Mouse (Mus musculus): ENCODE results near the gene Gpr1. TPM values are rescaled to one million over a fixed set of nuclear protein-coding genes. Genes with fewer than 3 reads are reported as not detected.
"Not testable (repeated sequence)": the region's sequence is repeated elsewhere in the genome, so short reads cannot be mapped to it uniquely, and the experiment has no call there.

The Gpr1 gene
- total and polyA plus RNA-seq, 2 experiments from 2014 or later, result 0.48 to 1.2 TPM

DNA sequence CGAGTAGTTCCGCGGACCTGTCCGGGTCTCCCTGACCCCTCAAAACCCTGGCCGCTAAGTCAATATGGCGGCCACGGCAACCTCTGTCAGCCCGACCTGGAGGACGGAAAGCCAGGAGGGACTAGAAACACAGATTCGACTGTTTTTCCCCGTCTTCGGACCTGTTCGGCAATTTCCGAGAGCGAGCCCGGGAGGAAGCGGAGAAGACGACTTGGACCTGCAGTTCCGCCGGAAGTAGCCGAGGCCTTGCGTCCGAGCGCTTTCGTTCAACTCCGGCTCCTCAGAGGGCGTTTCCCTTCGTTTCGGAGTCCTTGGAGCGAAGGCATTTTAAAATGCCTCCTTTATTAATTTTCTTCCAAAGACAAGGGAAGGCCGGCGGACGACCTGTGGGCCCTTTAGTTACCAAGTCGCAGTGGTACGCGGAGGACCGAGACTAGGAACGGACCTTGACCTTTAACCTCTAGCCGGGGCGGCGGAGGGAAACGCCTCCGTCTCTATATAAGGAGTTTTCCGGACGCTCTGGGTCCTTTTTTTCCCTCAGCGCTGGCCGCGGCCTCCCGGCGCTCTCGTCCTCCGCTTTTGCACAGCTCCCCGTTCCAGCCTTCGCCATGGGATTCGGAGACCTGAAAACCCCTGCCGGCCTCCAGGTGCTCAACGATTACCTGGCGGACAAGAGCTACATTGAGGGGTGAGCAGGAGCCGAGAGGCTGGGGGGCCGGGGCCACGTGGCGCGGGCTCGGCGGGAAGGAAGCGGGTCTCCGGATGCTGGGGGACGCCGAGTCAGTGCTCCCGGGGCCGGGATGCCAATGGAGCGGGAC, 37.5 kb downstream of the Gpr1 start, which contains the start of the genes Eef1b2 and Ndufs1:
Gene Eef1b2 (plus strand): TSS at position 222 of the 818 bp plus-strand sequence.
Gene Ndufs1 (minus strand): TSS at position 230 of the 818 bp plus-strand sequence.
- peaks cover 20% of the 10 kb centered on the region for H3K36me3 ChIP-seq (ENCODE audit: insufficient read depth, low read length)

DNA sequence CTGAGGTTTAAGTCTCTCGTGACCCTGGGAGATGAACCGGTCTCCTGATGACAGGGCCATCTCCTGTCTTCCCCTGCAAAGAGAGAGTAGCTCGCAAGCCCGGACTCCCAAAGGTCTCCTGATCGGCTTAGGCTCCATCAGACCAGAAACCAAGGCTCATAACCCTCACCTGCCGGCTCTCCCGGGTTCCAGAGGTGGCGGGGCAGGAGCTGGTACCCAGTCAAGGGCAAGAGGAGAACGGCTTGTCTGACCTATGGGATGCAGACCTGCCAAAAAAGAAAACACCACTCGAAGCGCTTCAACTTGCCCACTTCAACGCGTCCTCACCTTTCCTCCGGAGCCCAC, 38.1 kb downstream of the Gpr1 start:
- Histone ChIP-seq H3K4me2 (ENCODE audit: low read depth, low read length) (peak overlapping the region; percentile 76), H3K27ac (peak overlapping the region; percentile 94), H3K27me3 (ENCODE audit: insufficient read depth, low read length) (no peaks in the 10 kb centered on the region), H3K36me3 (ENCODE audit: insufficient read depth, low read length) (peaks cover 23% of the 10 kb centered on the region), H3K9me3 (ENCODE audit: low read length) (no peaks in the 10 kb centered on the region), H3K4me3 (ENCODE audit: low read length) (peak overlapping the region; percentile 85), H3K9ac (replicated peaks; ENCODE audit: low read length) (peak overlapping the region; percentile 75), H3K4me1 (ENCODE audit: insufficient read depth, low read length) (peaks cover 6% of the 10 kb centered on the region)
- WGBS, result under 1% methylated on average over 14 of the region's 14 CpGs
- TF ChIP-seq CTCF (IDR thresholded peaks at IDR 0.05; ENCODE audit: low read depth), result no peak
- no peak for DNase-seq (ENCODE audit: low spot score)
- peak; percentile 59 for ATAC-seq

More for the DNA sequence above, 37.5 kb downstream of the Gpr1 start, which contains the start of the genes Eef1b2 and Ndufs1:
- H3K4me3 ChIP-seq (ENCODE audit: low read length), result peak within 1 kb of the TSS; percentile 85
- H3K4me2 ChIP-seq (ENCODE audit: low read depth, low read length), result peak within 1 kb of the TSS; percentile 76
- WGBS, result under 1% methylated on average over 72 of the region's 72 CpGs
- H3K27me3 ChIP-seq (ENCODE audit: insufficient read depth, low read length), result no peaks in the 10 kb centered on the region
- DNase-seq (ENCODE audit: low spot score) (peak; percentile 99), ATAC-seq (peak; percentile 94)
- H3K9ac ChIP-seq (replicated peaks; ENCODE audit: low read length), result peak within 1 kb of the TSS; percentile 75
- peak within 1 kb of the TSS; percentile 94 for H3K27ac ChIP-seq
- H3K4me1 ChIP-seq (ENCODE audit: insufficient read depth, low read length), result peaks cover 6% of the 10 kb centered on the region
- TF ChIP-seq CTCF (IDR thresholded peaks at IDR 0.05; ENCODE audit: low read depth), result 0 out of 2 replicates have a peak, but pooled peaks have one; percentile 18
- no peaks in the 10 kb centered on the region for H3K9me3 ChIP-seq (ENCODE audit: low read length)

DNA sequence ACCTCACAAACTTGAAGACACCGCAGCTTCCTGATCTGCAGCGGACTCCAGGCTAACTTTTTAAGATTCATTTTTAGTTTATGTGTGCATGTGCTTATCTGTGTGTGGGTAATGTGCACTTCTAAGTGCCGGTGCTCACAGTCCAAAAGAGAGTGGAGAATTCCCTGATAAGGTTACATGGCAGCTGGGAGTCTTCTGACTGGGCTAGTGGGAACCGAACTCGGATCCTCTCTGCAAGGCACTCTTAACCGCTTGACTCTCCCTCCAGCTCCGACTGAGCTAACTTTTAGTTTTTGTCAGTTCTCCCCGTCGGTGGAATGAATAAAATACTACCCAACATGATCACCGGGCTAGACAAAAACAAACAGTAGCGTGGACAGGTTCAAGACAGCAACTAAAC, 38.5 kb downstream of the Gpr1 start:
- WGBS, result 11% methylated on average over 11 of the region's 11 CpGs
- Histone ChIP-seq H3K9ac (replicated peaks; ENCODE audit: low read length) (peak overlapping the region; percentile 75), H3K27ac (peak overlapping the region; percentile 94), H3K4me1 (ENCODE audit: insufficient read depth, low read length) (peaks cover 6% of the 10 kb centered on the region), H3K36me3 (ENCODE audit: insufficient read depth, low read length) (peaks cover 23% of the 10 kb centered on the region), H3K4me2 (ENCODE audit: low read depth, low read length) (peak overlapping the region; percentile 76), H3K4me3 (ENCODE audit: low read length) (peak overlapping the region; percentile 85), H3K27me3 (ENCODE audit: insufficient read depth, low read length) (no peaks in the 10 kb centered on the region), H3K9me3 (ENCODE audit: low read length) (no peaks in the 10 kb centered on the region)
- ATAC-seq (no peak), DNase-seq (ENCODE audit: low spot score) (peak; percentile 27)
- TF ChIP-seq CTCF (IDR thresholded peaks at IDR 0.05; ENCODE audit: low read depth), result no peak

DNA sequence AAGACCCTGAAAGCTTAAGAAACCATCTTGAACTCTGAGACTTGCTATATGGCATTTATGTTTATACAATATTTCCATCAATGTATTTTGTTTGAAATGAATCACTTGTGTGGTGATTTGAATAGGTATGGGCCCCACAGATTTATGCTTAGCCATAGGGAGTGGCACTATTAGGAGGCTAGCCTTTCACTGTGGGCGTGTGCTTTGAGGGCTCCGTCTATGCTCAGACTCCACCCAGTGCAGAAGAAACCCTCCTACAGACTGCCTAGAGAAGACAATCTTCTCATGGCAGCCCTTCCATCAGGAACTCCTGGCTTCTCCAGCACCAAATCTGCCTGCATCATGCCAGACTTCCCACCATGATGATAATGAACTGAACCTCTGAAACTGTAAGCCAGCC, 45.7 kb downstream of the Gpr1 start:
- 86% methylated on average over 2 of the region's 2 CpGs for WGBS
- no peaks in the 10 kb centered on the region for H3K27me3 ChIP-seq (ENCODE audit: insufficient read depth, low read length)
- H3K36me3 ChIP-seq (ENCODE audit: insufficient read depth, low read length), result peaks cover 39% of the 10 kb centered on the region
- H3K4me1 ChIP-seq (ENCODE audit: insufficient read depth, low read length), result no peaks in the 10 kb centered on the region
- H3K4me2 ChIP-seq (ENCODE audit: low read depth, low read length), result no peak overlapping the region
- DNase-seq (ENCODE audit: low spot score) (no peak), ATAC-seq (no peak)
- H3K27ac ChIP-seq, result no peak overlapping the region
- H3K4me3 ChIP-seq (ENCODE audit: low read length), result no peak overlapping the region
- TF ChIP-seq CTCF (IDR thresholded peaks at IDR 0.05; ENCODE audit: low read depth), result no peak
- no peaks in the 10 kb centered on the region for H3K9me3 ChIP-seq (ENCODE audit: low read length)
- H3K9ac ChIP-seq (replicated peaks; ENCODE audit: low read length), result no peak overlapping the region

DNA sequence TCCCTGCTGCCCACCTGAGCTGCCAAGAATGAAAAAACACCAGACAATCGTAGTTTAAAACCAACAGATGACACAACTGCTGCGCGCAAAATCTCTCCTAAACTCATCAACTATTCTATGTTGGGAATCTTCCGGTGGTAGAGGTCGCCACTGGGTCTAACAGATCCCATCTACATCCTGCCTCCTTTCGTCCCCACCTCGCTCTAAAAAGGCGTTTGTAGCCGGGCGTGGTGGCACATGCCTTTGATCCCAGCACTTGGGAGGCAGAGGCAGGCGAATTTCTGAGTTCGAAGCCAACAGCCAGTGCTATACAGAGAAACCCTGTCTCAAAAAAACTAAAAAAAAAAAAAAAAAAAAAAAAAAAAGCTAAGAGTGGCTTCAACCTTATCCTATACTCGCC, 74.1 kb downstream of the Gpr1 start:
- no peak overlapping the region for H3K4me3 ChIP-seq (ENCODE audit: low read length)
- DNase-seq (ENCODE audit: low spot score) (no peak), ATAC-seq (no peak)
- no peaks in the 10 kb centered on the region for H3K4me1 ChIP-seq (ENCODE audit: insufficient read depth, low read length)
- H3K27ac ChIP-seq, result no peak overlapping the region
- no peak overlapping the region for H3K4me2 ChIP-seq (ENCODE audit: low read depth, low read length)
- no peak for TF ChIP-seq CTCF (IDR thresholded peaks at IDR 0.05; ENCODE audit: low read depth)
- no peak overlapping the region for H3K9ac ChIP-seq (replicated peaks; ENCODE audit: low read length)
- no peaks in the 10 kb centered on the region for H3K27me3 ChIP-seq (ENCODE audit: insufficient read depth, low read length)
- H3K36me3 ChIP-seq (ENCODE audit: insufficient read depth, low read length), result peaks cover 25% of the 10 kb centered on the region
- 96% methylated on average over 13 of the region's 13 CpGs for WGBS
- H3K9me3 ChIP-seq (ENCODE audit: low read length), result no peaks in the 10 kb centered on the region

DNA sequence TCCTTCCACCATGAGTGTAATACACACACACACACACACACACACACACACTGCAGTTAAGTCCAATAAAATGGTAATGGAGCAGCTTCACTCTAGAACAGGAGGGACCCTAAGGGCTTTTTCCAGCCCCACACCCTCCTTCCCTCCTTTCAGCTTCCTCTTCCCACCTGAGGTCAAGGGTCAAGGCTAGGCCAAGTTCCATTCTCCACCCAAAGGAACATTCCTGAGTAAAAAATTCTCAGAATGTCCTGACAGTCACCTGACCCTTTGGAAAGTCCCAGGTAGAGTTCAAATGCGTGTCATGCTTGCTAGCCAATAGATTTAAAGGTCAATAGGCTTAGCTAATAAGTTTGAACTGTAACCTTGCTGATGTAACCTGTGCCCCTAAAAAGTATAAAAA, 75.8 kb downstream of the Gpr1 start:
- 100% methylated on average over 1 of the region's 1 CpGs for WGBS
- H3K4me2 ChIP-seq (ENCODE audit: low read depth, low read length); H3K27ac ChIP-seq; H3K4me1 ChIP-seq (ENCODE audit: insufficient read depth, low read length); H3K4me3 ChIP-seq (ENCODE audit: low read length); DNase-seq (ENCODE audit: low spot score); H3K9ac ChIP-seq (replicated peaks; ENCODE audit: low read length); H3K27me3 ChIP-seq (ENCODE audit: insufficient read depth, low read length); ATAC-seq; H3K9me3 ChIP-seq (ENCODE audit: low read length): not testable (repeated sequence)
- peaks cover 14% of the 10 kb centered on the region for H3K36me3 ChIP-seq (ENCODE audit: insufficient read depth, low read length)

DNA sequence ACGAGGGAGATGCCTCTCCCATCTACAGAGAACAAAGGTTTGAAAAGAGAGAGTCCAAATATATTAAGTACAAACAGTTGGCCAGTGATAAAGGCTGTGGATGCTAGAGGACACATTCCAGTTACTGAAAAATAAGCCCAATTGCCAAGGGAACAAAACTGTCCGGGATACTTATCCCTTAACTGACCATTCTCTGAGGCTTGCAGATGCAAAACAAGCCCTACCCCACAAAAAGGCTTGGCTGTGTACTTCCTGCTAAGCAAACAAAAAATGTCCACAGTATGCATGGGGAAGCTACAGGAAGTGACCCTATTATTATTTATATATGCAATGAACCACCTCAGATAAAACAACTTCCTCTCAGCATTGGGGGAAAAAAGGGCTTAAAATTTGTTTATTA, 76.4 kb downstream of the Gpr1 start:
- Histone ChIP-seq H3K4me3 (ENCODE audit: low read length) (no peak overlapping the region), H3K4me2 (ENCODE audit: low read depth, low read length) (no peak overlapping the region), H3K4me1 (ENCODE audit: insufficient read depth, low read length) (no peaks in the 10 kb centered on the region), H3K27me3 (ENCODE audit: insufficient read depth, low read length) (no peaks in the 10 kb centered on the region), H3K27ac (no peak overlapping the region), H3K9ac (replicated peaks; ENCODE audit: low read length) (no peak overlapping the region), H3K9me3 (ENCODE audit: low read length) (no peaks in the 10 kb centered on the region), H3K36me3 (ENCODE audit: insufficient read depth, low read length) (peaks cover 8% of the 10 kb centered on the region; the same call in 1 of the 2 replicates)
- ATAC-seq, result no peak
- no peak for TF ChIP-seq CTCF (IDR thresholded peaks at IDR 0.05; ENCODE audit: low read depth)
- no peak for DNase-seq (ENCODE audit: low spot score)
- WGBS, result 79% methylated on average over 2 of the region's 2 CpGs

Data from hindbrain, postnatal 0 days (tissue).